ENCODE assay signal across 21 mouse cellular contexts in genomic region chr5:36434398-36434967, GRCm38 (mm10). TPM values are rescaled to one million over a fixed set of nuclear protein-coding genes. Genes with fewer than 3 reads are reported as not detected.
DNase-seq lines count a peak whose midpoint lies in the region; ATAC-seq and TF ChIP-seq lines count a peak whose summit lies in the region.
"Had no signal": no experiment of that assay in that cellular context is flagged by ENCODE, and none has a peak within 500 bp of the region (broad histone marks: within the 10 kb centered on the region; RNA-seq: fewer than 3 reads in every experiment).

No protein-coding gene starts in this region.

- 69% methylated on average over 9 of the region's 9 CpGs for WGBS in forebrain, embryonic 12.5 days
- 63% methylated on average over 9 of the region's 9 CpGs for whole genome bisulfite sequencing in forebrain, embryonic 11.5 days
- 63% methylated on average over 9 of the region's 9 CpGs for WGBS in midbrain, embryonic 11.5 days
- 69% methylated on average over 9 of the region's 9 CpGs for WGBS in lung, adult 2 months

- H3K4me3 ChIP-seq in forebrain, embryonic 12.5 days (replicated peaks) = no peak overlapping the region
- H3K4me3 ChIP-seq in forebrain, embryonic 11.5 days (ENCODE audit: low read depth, low read length) = no peak overlapping the region
- no peak overlapping the region for H3K4me3 ChIP-seq in midbrain, embryonic 11.5 days (ENCODE audit: low read depth, low read length)
- no peak overlapping the region for H3K4me3 ChIP-seq in lung, adult 2 months (replicated peaks; ENCODE audit: extremely low read depth, low read depth, low read length)
- H3K4me3 ChIP-seq: intestine, embryonic 15.5 days; kidney, embryonic 15.5 days; limb, embryonic 15.5 days; megakaryocyte, embryonic 14.5 days had no signal

- TF ChIP-seq POLR2A in lung, adult 2 months (IDR thresholded peaks at IDR 0.05; ENCODE audit: borderline replicate concordance, extremely low read depth, low read depth, low read length) = no peak

- peak overlapping the region; percentile 56; the same call in 1 of the 2 replicates for H3K27ac ChIP-seq in forebrain, embryonic 12.5 days
- H3K27ac ChIP-seq in forebrain, embryonic 11.5 days (ENCODE audit: low read depth, low read length) = no peak overlapping the region
- no peak overlapping the region for H3K27ac ChIP-seq in midbrain, embryonic 11.5 days (ENCODE audit: low read depth, low read length)
- H3K27ac ChIP-seq: intestine, embryonic 15.5 days; kidney, embryonic 15.5 days; limb, embryonic 15.5 days; stomach, postnatal 0 days had no signal

- H3K4me2 ChIP-seq in forebrain, embryonic 12.5 days = no peak overlapping the region
- no peak overlapping the region for H3K4me2 ChIP-seq in forebrain, embryonic 11.5 days (ENCODE audit: low read depth, low read length, severe bottlenecking)
- no peak overlapping the region for H3K4me2 ChIP-seq in midbrain, embryonic 11.5 days
- H3K4me2 ChIP-seq: intestine, embryonic 15.5 days; kidney, embryonic 15.5 days; limb, embryonic 15.5 days; lung, embryonic 14.5 days had no signal

- H3K36me3 ChIP-seq in forebrain, embryonic 12.5 days (replicated peaks) = no peaks in the 10 kb centered on the region
- no peaks in the 10 kb centered on the region for H3K36me3 ChIP-seq in forebrain, embryonic 11.5 days (ENCODE audit: control insufficient read depth, insufficient read depth, low read length)
- no peaks in the 10 kb centered on the region for H3K36me3 ChIP-seq in midbrain, embryonic 11.5 days (ENCODE audit: control insufficient read depth, insufficient read depth, low read length)
- H3K36me3 ChIP-seq: intestine, embryonic 15.5 days; kidney, embryonic 15.5 days; limb, embryonic 15.5 days had no signal

- no peak for TF ChIP-seq CTCF in lung, adult 2 months (IDR thresholded peaks at IDR 0.05; ENCODE audit: insufficient read depth, low read length)

- no peaks in the 10 kb centered on the region for H3K27me3 ChIP-seq in forebrain, embryonic 12.5 days
- H3K27me3 ChIP-seq in forebrain, embryonic 11.5 days (ENCODE audit: control insufficient read depth, insufficient read depth, low read length) = no peaks in the 10 kb centered on the region
- H3K27me3 ChIP-seq in midbrain, embryonic 11.5 days (ENCODE audit: control insufficient read depth, insufficient read depth, low read length) = no peaks in the 10 kb centered on the region
- H3K27me3 ChIP-seq: intestine, embryonic 15.5 days; kidney, embryonic 15.5 days; limb, embryonic 15.5 days had no signal

- DNase-seq in forebrain, embryonic 11.5 days (ENCODE audit: low spot score) = no peak
- DNase-seq in spleen, postnatal 36 days (ENCODE audit: low spot score in 2 of 2) = peak; percentile 26 to 32
- DNase-seq in spleen, adult 12 weeks (ENCODE audit: low spot score) = no peak
- no peak for DNase-seq in midbrain, embryonic 11.5 days (ENCODE audit: low spot score, missing footprints)
- DNase-seq in heart, adult 8-10 months (ENCODE audit: low spot score) = no peak
- DNase-seq in lung, adult 2 months = no peak
- DNase-seq: adrenal gland, postnatal 14 days; cerebellum, postnatal 10 days; gastrocnemius, postnatal 10 days; heart, postnatal 10 days; lung, embryonic 14.5 days; retina, postnatal 1 day; spleen, adult 18-20 months; thymus, postnatal 25 days had no signal

- ATAC-seq in forebrain, embryonic 12.5 days (ENCODE audit: low FRiP score) = peak; percentile 63; the same call in 1 of the 2 replicates
- ATAC-seq in forebrain, embryonic 11.5 days (replicated peaks; ENCODE audit: low FRiP score) = no peak
- ATAC-seq in midbrain, embryonic 11.5 days (ENCODE audit: low FRiP score) = peak; percentile 59; the same call in 1 of the 2 replicates
- ATAC-seq in megakaryocyte progenitor cell, adult 5-6 weeks (replicated peaks; ENCODE audit: poor library complexity) = no peak
- ATAC-seq: intestine, embryonic 15.5 days had no signal

- no peaks in the 10 kb centered on the region for H3K9me3 ChIP-seq in forebrain, embryonic 12.5 days
- no peaks in the 10 kb centered on the region for H3K9me3 ChIP-seq in forebrain, embryonic 11.5 days (ENCODE audit: control insufficient read depth, low read length)
- H3K9me3 ChIP-seq in midbrain, embryonic 11.5 days (ENCODE audit: control insufficient read depth, low read length) = no peaks in the 10 kb centered on the region
- H3K9me3 ChIP-seq: intestine, embryonic 15.5 days; kidney, embryonic 15.5 days; limb, embryonic 15.5 days had no signal

- H3K4me1 ChIP-seq in forebrain, embryonic 12.5 days = peaks cover 13% of the 10 kb centered on the region
- 0 out of 2 replicates have a peak, but pooled peaks cover 3% of the 10 kb centered on the region for H3K4me1 ChIP-seq in forebrain, embryonic 11.5 days (replicated peaks; ENCODE audit: control insufficient read depth, insufficient read depth, low read length)
- peaks cover 3% of the 10 kb centered on the region for H3K4me1 ChIP-seq in midbrain, embryonic 11.5 days (ENCODE audit: control insufficient read depth, insufficient read depth, low read length)
- H3K4me1 ChIP-seq in lung, adult 2 months (ENCODE audit: control insufficient read depth, insufficient read depth, low read length) = no peaks in the 10 kb centered on the region
- H3K4me1 ChIP-seq: intestine, embryonic 15.5 days; megakaryocyte, embryonic 14.5 days had no signal

- no peak overlapping the region for H3K9ac ChIP-seq in forebrain, embryonic 12.5 days
- no peak overlapping the region for H3K9ac ChIP-seq in forebrain, embryonic 11.5 days (ENCODE audit: low read length)
- no peak overlapping the region for H3K9ac ChIP-seq in midbrain, embryonic 11.5 days (ENCODE audit: low read length)
- H3K9ac ChIP-seq: intestine, embryonic 15.5 days; kidney, embryonic 15.5 days; limb, embryonic 15.5 days; lung, embryonic 14.5 days had no signal

RNA-seq across cellular contexts. Expression of gene Grpel1, which starts 30.3 kb away (rescaled TPM):
- 46.6 and 48.5 TPM in 2 replicates for polyA plus RNA-seq in forebrain, embryonic 12.5 days (2016; fragmentation: Nextera tagmentation; extraction: Ambion mirVana)
- 51.7 and 55.2 TPM in 2 replicates for polyA plus RNA-seq in forebrain, embryonic 11.5 days (2014; fragmentation: Nextera tagmentation; extraction: Ambion mirVana)
- 58.0 and 58.5 TPM in 2 replicates for polyA plus RNA-seq in midbrain, embryonic 11.5 days (2014; fragmentation: Nextera tagmentation; extraction: Ambion mirVana)
- total RNA-seq in heart, adult 8-10 months (2022) = 10 to 100 TPM; 61.7 to 66.2 (median 64.4) TPM
- 7.0 and 9.1 TPM in 2 replicates for polyA plus RNA-seq in lung, adult 2 months (2012; rRNA removed)
- total RNA-seq in megakaryocyte progenitor cell, adult 5-6 weeks (2015) = 41.3 and 43.7 TPM in 2 replicates
- 34.4 and 35.2 TPM in 2 replicates for total RNA-seq in megakaryocyte progenitor cell, adult 5-6 weeks (2017)

RNA-seq across cellular contexts. Expression of gene Sorcs2, which starts 36.5 kb away (rescaled TPM):
- 10.4 and 11.0 TPM in 2 replicates for polyA plus RNA-seq in forebrain, embryonic 12.5 days (2016; fragmentation: Nextera tagmentation; extraction: Ambion mirVana)
- polyA plus RNA-seq in forebrain, embryonic 11.5 days (2014; fragmentation: Nextera tagmentation; extraction: Ambion mirVana) = 6.4 and 7.8 TPM in 2 replicates
- polyA plus RNA-seq in midbrain, embryonic 11.5 days (2014; fragmentation: Nextera tagmentation; extraction: Ambion mirVana) = 6.7 and 7.3 TPM in 2 replicates
- 1 to 10 TPM; 5.0 to 9.4 (median 7.6) TPM for total RNA-seq in heart, adult 8-10 months (2022)
- 17.5 and 19.3 TPM in 2 replicates for polyA plus RNA-seq in lung, adult 2 months (2012; rRNA removed)
- total RNA-seq in megakaryocyte progenitor cell, adult 5-6 weeks (2015) = not detected in 2 replicates
- total RNA-seq in megakaryocyte progenitor cell, adult 5-6 weeks (2017) = not detected in 2 replicates

RNA-seq across cellular contexts. Expression of gene Tada2b, which starts 49.6 kb away (rescaled TPM):
- 3.0 and 3.2 TPM in 2 replicates for polyA plus RNA-seq in forebrain, embryonic 12.5 days (2016; fragmentation: Nextera tagmentation; extraction: Ambion mirVana)
- polyA plus RNA-seq in forebrain, embryonic 11.5 days (2014; fragmentation: Nextera tagmentation; extraction: Ambion mirVana) = 3.2 and 3.5 TPM in 2 replicates
- 3.7 and 4.6 TPM in 2 replicates for polyA plus RNA-seq in midbrain, embryonic 11.5 days (2014; fragmentation: Nextera tagmentation; extraction: Ambion mirVana)
- total RNA-seq in heart, adult 8-10 months (2022) = 10 to 100 TPM; 13.8 to 17.5 (median 15.3) TPM
- 13.4 and 13.9 TPM in 2 replicates for polyA plus RNA-seq in lung, adult 2 months (2012; rRNA removed)
- 10.8 and 12.2 TPM in 2 replicates for total RNA-seq in megakaryocyte progenitor cell, adult 5-6 weeks (2015)
- total RNA-seq in megakaryocyte progenitor cell, adult 5-6 weeks (2017) = 20.6 and 21.5 TPM in 2 replicates

RNA-seq across cellular contexts. Expression of gene Ccdc96, which starts 49.9 kb away (rescaled TPM):
- polyA plus RNA-seq in forebrain, embryonic 12.5 days (2016; fragmentation: Nextera tagmentation; extraction: Ambion mirVana) = 4.8 and 4.9 TPM in 2 replicates
- polyA plus RNA-seq in forebrain, embryonic 11.5 days (2014; fragmentation: Nextera tagmentation; extraction: Ambion mirVana) = 3.9 and 4.2 TPM in 2 replicates
- polyA plus RNA-seq in midbrain, embryonic 11.5 days (2014; fragmentation: Nextera tagmentation; extraction: Ambion mirVana) = 4.1 and 4.2 TPM in 2 replicates
- under 1 TPM; 0.25 to 0.49 (median 0.31) TPM for total RNA-seq in heart, adult 8-10 months (2022)
- 0.37 and 0.82 TPM in 2 replicates for polyA plus RNA-seq in lung, adult 2 months (2012; rRNA removed)
- 0.02 and 0.05 TPM in 2 replicates for total RNA-seq in megakaryocyte progenitor cell, adult 5-6 weeks (2015)
- 0.25 TPM in 1 of 2 replicates, not detected in the other for total RNA-seq in megakaryocyte progenitor cell, adult 5-6 weeks (2017)

Comparison
In these comparisons a context has a peak if more than half of its experiments do, and no peak if none do; other contexts are left out.
1. ATAC-seq: peak in forebrain, embryonic 12.5 days (single experiment) and midbrain, embryonic 11.5 days (single experiment); none in forebrain, embryonic 11.5 days (single experiment) and megakaryocyte progenitor cell, adult 5-6 weeks (single experiment).
2. DNase-seq: peak in spleen, postnatal 36 days (2 of 2); none in forebrain, embryonic 11.5 days (single experiment), spleen, adult 12 weeks (single experiment), midbrain, embryonic 11.5 days (single experiment), heart, adult 8-10 months (single experiment) and lung, adult 2 months (single experiment).